In genomic region chr3:142647836-142648235, GRCm38 (mm10) we compare ENCODE assay signal across 10 mouse cellular contexts. TPM values are rescaled to one million over a fixed set of nuclear protein-coding genes. Genes with fewer than 3 reads are reported as not detected.
A peak's percentile ranks its signal among the peaks of the same experiment; 100 is the strongest.
DNase-seq lines count a peak whose midpoint lies in the region.
"Had no signal": no experiment of that assay in that cellular context is flagged by ENCODE, and none has a peak within 500 bp of the region (broad histone marks: within the 10 kb centered on the region; RNA-seq: fewer than 3 reads in every experiment).

No protein-coding gene starts in this region.

- DNase-seq in ES-CJ7 (ENCODE audit: low read depth, low spot score) = peak; percentile 36
- peak; percentile 37 for DNase-seq in adrenal gland, postnatal 10 days
- DNase-seq in kidney, adult 11 months = peak; percentile 31
- peak; percentile 51 for DNase-seq in kidney, adult 9 months
- DNase-seq in lung, adult 18-20 months = peak; percentile 15 to 45
- DNase-seq in lung, postnatal 25 days (ENCODE audit: low spot score) = peak; percentile 8
- DNase-seq in urinary bladder, postnatal 14 days (ENCODE audit: low spot score) = peak; percentile 14

RNA-seq across cellular contexts. Expression of gene Gbp2, which starts 27.4 kb away (rescaled TPM):
- total RNA-seq in adrenal gland, postnatal 10 days (2021) = 10 to 100 TPM; 10.9 to 13.6 TPM

RNA-seq across cellular contexts. Expression of gene Kyat3, which starts 53.0 kb away (rescaled TPM):
- 10 to 100 TPM; 52.7 to 92.9 TPM for total RNA-seq in adrenal gland, postnatal 10 days (2021)

RNA-seq across cellular contexts. Expression of gene Gbp2b, which starts 53.2 kb away (rescaled TPM):
- under 1 TPM; 0.36 to 0.58 TPM for total RNA-seq in adrenal gland, postnatal 10 days (2021)
- total RNA-seq: gastrocnemius, postnatal 10 days; hematopoietic stem cell, adult 5-6 weeks; MEL had no signal

Comparison
In these comparisons a context has a peak if more than half of its experiments do, and no peak if none do; other contexts are left out.
1. Peak in every context shown above with its lines: DNase-seq.